Mouse (Mus musculus) lung, postnatal 0 days (tissue): Measurements from ENCODE around the gene Kank1.

Experiments used
- CTCF ChIP-seq: IDR thresholded peaks from 2 replicates; pipeline ENCODE4 v1.5.1; 2016; ENCODE audit warnings: antibody characterized with exemption, mild to moderate bottlenecking
- EP300 ChIP-seq: IDR thresholded peaks from 2 replicates; pipeline ENCODE4 v1.6.1; 2016; ENCODE audit warnings: antibody characterized with exemption, mild to moderate bottlenecking, control low read depth

GRCm38 (mm10) chr19:25297269-25297668 is 60.5 kb downstream of the Kank1 start:
- TF ChIP-seq CTCF = no peak
- TF ChIP-seq EP300 = no peak
